Mouse (Mus musculus) C2C12 (cell line): ENCODE measurements at regions not wholly inside any gene's neighbourhood (a gene's known extent, or its start where the extent isn't known, plus 50 kb on each side); places are given as distances from the start of the nearest gene placed in this dataset.

Experiments used
- H3K27me3 ChIP-seq: one replicate; pipeline ENCODE4 v1.6.1; 2011; ENCODE audit not compliant: control insufficient read depth, insufficient read depth, insufficient read length
- H3K36me3 ChIP-seq: one replicate; pipeline ENCODE4 v1.6.1; 2011; ENCODE audit not compliant: control insufficient read depth, insufficient read depth
- H3K4me3 ChIP-seq: one replicate; pipeline ENCODE4 v1.5.1; 2011; ENCODE audit warnings: mild to moderate bottlenecking, control low read depth; ENCODE audit not compliant: poor library complexity, insufficient read depth, severe bottlenecking
- H3K79me2 ChIP-seq: one replicate; pipeline ENCODE4 v1.6.1; 2011; ENCODE audit not compliant: control insufficient read depth, insufficient read depth
- H3K79me3 ChIP-seq: one replicate; pipeline ENCODE4 v1.6.1; 2011; ENCODE audit warnings: low read depth, control low read depth
- H3ac ChIP-seq: one replicate; pipeline ENCODE3; 2011; ENCODE audit warnings: low read depth; ENCODE audit not compliant: control insufficient read depth, insufficient read length
- CEBPB ChIP-seq: IDR thresholded peaks from one replicate; pipeline ENCODE4 v1.6.1; 2011; ENCODE audit warnings: low read depth, mild to moderate bottlenecking, control low read depth, moderate library complexity
- CTCF ChIP-seq: IDR thresholded peaks from one replicate; pipeline ENCODE4 v1.5.1; 2011; ENCODE audit not compliant: control insufficient read depth, insufficient read depth, insufficient read length
- FOSL1 ChIP-seq: IDR thresholded peaks from one replicate; pipeline ENCODE4 v1.8.0; 2011; ENCODE audit warnings: mild to moderate bottlenecking, low read length; ENCODE audit not compliant: poor library complexity, insufficient read depth, severe bottlenecking
- MAX ChIP-seq: IDR thresholded peaks from one replicate; pipeline ENCODE4 v1.6.1; 2011; ENCODE audit warnings: mild to moderate bottlenecking, control low read depth
- MYOD1 ChIP-seq: IDR thresholded peaks from one replicate; pipeline ENCODE4 v1.6.1; 2011; ENCODE audit warnings: low read depth; ENCODE audit not compliant: control insufficient read depth, insufficient read length
- MYOG ChIP-seq: IDR thresholded peaks from one replicate; pipeline ENCODE4 v1.6.1; 2011; ENCODE audit not compliant: control insufficient read depth, insufficient read length; ENCODE audit errors: extremely low read depth
- USF1 ChIP-seq: IDR thresholded peaks from one replicate; pipeline ENCODE4 v1.6.1; 2011; ENCODE audit warnings: low read depth, mild to moderate bottlenecking, control low read depth, moderate library complexity

DNA sequence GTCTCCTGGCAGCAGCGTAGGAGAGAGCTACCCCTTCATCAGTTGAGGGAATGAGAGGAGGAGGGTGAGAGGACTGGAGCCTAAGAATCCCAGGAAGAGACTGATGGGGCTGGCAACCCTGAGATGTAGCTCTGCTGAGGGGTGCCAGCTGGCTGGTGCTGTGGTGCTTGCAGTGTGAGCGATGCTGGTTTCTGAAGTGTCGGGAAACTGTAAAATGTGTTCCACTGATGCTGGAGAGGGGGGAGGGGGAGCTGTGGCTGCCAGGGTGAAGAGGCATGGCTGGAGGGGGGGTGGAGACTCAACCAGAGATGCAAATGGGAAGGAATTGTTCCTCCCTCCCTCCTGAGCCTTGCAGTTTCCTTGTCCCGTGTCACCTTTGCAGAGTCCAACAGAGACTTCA, 102.0 kb upstream of the Max start:
- TF ChIP-seq CTCF (no peak), USF1 (no peak), MAX (no peak), FOSL1 (no peak), MYOG (no peak), CEBPB (no peak), MYOD1 (no peak)
- Histone ChIP-seq H3K79me3 (no peaks in the 10 kb centered on the region), H3K4me3 (no peak overlapping the region), H3K79me2 (no peaks in the 10 kb centered on the region), H3ac (no peak overlapping the region), H3K36me3 (no peaks in the 10 kb centered on the region), H3K27me3 (no peaks in the 10 kb centered on the region)

DNA sequence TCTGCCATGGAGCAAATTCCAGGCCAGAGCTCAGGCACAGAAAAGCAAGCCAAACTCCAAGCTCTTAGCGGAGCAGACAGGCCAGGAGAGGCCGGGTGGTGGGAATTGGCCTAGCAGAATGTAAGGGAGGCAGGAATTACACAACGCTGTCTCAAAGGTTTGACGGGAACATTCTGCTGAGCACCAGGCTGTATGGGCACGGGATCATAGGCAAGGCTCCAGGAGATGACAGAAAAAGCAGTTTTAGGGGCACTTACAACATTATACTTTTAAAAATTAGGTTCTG, 99.5 kb upstream of the Max start:
- H3K27me3 ChIP-seq = no peaks in the 10 kb centered on the region
- no peak overlapping the region for H3ac ChIP-seq
- no peaks in the 10 kb centered on the region for H3K36me3 ChIP-seq
- H3K79me2 ChIP-seq = no peaks in the 10 kb centered on the region
- no peak overlapping the region for H3K4me3 ChIP-seq
- TF ChIP-seq MYOG (no peak), MYOD1 (no peak), FOSL1 (no peak), MAX (no peak), USF1 (no peak), CEBPB (no peak), CTCF (no peak)
- H3K79me3 ChIP-seq = no peaks in the 10 kb centered on the region

DNA sequence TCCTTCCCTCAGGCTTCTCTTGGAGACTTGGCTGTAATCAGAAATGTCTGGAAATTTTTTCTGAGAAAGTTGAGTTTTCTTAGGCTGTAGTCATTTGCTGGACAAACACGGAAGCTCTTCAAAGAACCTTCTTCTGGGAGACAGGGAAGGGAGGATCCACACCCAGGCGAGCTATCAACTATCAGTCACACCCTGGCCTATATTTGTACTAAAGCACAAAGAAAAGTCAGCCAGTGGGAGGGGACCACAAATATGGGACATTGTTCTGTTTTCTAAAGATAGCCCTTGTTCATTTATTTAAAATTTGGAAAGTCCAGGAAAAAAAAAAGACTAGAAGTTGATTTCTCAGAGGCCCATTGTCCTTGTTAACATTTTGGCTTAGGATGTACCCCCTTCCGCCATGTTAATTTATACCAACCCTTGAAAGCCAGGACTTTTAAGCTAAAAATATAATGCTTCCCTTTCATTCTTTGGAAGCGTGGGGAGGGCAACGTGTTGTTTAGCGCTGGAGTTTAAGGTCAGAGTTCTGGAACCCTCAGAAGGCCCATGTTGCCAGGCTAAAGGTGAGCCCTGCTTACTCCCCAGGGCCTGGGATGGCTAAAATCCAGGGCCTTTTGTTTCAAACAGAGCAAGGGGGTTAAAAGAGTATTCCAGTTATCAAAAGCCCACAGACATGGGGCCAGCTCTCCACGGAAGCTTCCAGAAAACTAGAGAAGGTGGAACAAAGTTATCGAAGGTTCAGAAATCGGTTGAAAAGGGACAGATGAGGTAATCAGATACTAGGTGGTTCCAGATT, 99.0 kb upstream of the Max start:
- Histone ChIP-seq H3K79me2 (no peaks in the 10 kb centered on the region), H3ac (no peak overlapping the region)
- TF ChIP-seq MAX = no peak
- no peak for TF ChIP-seq MYOG
- TF ChIP-seq CEBPB = no peak
- TF ChIP-seq FOSL1 = no peak
- no peak for TF ChIP-seq MYOD1
- no peak for TF ChIP-seq USF1
- no peak for TF ChIP-seq CTCF

DNA sequence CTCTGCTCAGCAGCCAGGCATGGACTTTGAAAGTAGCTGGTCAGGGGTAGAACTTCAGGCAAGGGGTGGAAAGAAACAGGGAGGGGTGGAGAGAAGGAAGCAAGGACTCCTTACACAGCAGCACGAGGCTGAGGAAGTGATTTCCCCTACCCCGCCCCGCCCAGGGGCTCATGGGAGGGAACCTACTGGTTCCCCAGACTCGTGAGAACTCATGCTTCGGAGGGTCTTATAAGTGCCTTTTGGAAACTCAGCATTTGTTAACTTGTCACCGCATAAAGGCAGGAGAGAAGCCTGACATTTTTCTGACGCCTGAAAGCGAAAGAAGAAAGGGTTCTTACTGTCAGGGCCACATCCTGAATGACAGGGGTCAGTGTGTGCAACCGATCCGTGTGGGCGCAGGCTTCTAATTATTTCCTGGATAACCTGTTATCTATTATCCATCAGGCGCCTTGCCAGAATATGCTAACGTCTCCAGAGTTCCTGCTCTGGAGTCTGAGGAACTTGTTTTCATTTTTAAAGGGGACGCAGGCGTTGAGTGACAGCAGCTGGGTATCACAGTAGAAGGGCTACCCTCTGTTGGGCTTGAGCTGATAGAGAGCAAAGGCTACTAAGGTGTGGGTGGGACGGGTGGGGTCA, 98.2 kb upstream of the Max start:
- H3K79me3 ChIP-seq = no peaks in the 10 kb centered on the region
- TF ChIP-seq MAX = no peak
- no peak for TF ChIP-seq MYOD1
- no peak for TF ChIP-seq MYOG
- TF ChIP-seq USF1 = no peak
- TF ChIP-seq CTCF = no peak
- no peak for TF ChIP-seq CEBPB
- no peak for TF ChIP-seq FOSL1
- no peak overlapping the region for H3ac ChIP-seq
- H3K79me2 ChIP-seq = no peaks in the 10 kb centered on the region
- H3K4me3 ChIP-seq = no peak overlapping the region
- H3K36me3 ChIP-seq = no peaks in the 10 kb centered on the region
- H3K27me3 ChIP-seq = no peaks in the 10 kb centered on the region

More for the DNA sequence above, 99.0 kb upstream of the Max start:
- no peak overlapping the region for H3K4me3 ChIP-seq
- no peaks in the 10 kb centered on the region for H3K36me3 ChIP-seq
- H3K27me3 ChIP-seq = no peaks in the 10 kb centered on the region
- H3K79me3 ChIP-seq = no peaks in the 10 kb centered on the region

DNA sequence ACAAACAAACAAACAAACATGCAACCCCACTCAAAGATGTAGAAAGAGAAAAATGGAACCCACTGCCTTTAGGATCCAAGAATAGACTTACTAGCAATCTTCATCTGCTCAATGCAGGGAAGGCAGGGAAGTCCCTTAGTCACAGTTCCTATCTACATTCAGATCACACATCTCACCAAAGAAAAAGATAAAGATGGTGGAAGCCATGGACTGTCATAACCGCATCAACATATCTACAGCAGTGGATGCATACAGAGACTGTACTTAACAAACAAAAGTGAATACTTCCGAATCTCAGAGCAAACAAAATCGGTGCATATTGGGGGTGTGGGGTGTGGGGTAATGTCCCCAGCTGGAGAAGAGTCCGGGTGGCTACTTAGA, 97.7 kb upstream of the Max start:
- Histone ChIP-seq H3K4me3 (no peak overlapping the region), H3K79me3 (no peaks in the 10 kb centered on the region), H3K36me3 (no peaks in the 10 kb centered on the region), H3K79me2 (no peaks in the 10 kb centered on the region), H3K27me3 (no peaks in the 10 kb centered on the region), H3ac (no peak overlapping the region)
- TF ChIP-seq FOSL1 (no peak), CEBPB (no peak), MYOG (no peak), USF1 (no peak), MYOD1 (no peak), MAX (no peak), CTCF (no peak)
